Mouse (Mus musculus) ES-Bruce4 (cell line): ENCODE results near the gene 1700066M21Rik.

Experiments used
- EP300 ChIP-seq: IDR thresholded peaks from 2 replicates; pipeline ENCODE4 v1.6.1; 2011; ENCODE audit warnings: low read depth, low read length; ENCODE audit not compliant: insufficient read depth
- POLR2A ChIP-seq: IDR thresholded peaks from one replicate; pipeline ENCODE4 v1.8.1; 2011; ENCODE audit warnings: low read length; ENCODE audit not compliant: insufficient read depth

DNA sequence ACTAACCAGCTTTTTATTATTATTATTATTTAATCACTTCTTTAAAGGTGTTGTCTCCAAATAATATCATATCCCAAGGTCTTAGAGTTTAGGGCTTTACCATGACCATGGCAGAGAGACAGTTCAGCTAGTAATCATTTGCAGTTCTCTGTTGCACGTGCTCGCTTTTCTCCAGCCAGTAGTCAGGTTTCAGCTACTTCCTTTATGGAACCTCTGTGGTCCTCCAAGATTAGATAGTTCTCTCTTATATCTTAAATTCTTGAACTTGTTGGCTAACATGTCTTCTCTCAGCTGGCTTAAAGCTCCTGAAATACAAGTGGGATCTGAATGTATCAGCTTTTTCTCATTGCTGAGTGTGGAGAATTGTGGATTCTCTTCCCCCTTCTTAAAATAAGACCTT lies 31.6 kb downstream of the 1700066M21Rik start:
- TF ChIP-seq EP300 (no peak), POLR2A (no peak)
